Mouse (Mus musculus) spleen, adult 2 months (tissue): Measurements from ENCODE around the gene Slc9a9.

Experiments used
- CTCF ChIP-seq: fragments of 200-500 bp; IDR thresholded peaks from 2 replicates; pipeline ENCODE4 v1.5.1; 2011; ENCODE audit warnings: mild to moderate bottlenecking, inconsistent platforms; ENCODE audit not compliant: insufficient read depth, insufficient read length, insufficient replicate concordance; ENCODE audit errors: extremely low read depth
- POLR2A ChIP-seq: fragments of 200-500 bp; IDR thresholded peaks from 2 replicates; pipeline ENCODE4 v1.6.1; 2011; ENCODE audit warnings: low read depth, low read length, inconsistent platforms

DNA sequence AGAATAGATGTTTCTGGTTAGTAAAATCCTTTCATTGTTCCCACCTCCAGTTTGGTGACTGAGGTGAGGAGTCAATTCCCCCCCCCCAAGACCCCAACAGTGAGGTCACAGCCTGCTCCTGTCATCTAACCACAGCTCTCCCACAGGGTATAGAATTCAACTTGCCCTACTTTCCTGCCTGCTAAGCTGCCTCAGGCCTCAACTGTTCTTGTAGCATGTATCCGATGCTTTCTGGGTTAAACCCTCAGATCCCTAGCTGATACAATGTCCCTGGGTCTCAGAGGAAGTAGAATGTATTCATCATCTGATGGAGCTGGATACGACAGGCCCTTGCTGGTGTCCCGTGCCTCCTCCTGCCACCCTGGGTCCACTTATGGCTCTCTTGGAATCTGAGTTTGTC, 408.9 kb downstream of the Slc9a9 start:
- no peak for TF ChIP-seq POLR2A
- no peak for TF ChIP-seq CTCF
